Mouse (Mus musculus): ENCODE data around the gene Mab21l3. TPM values are rescaled to one million over a fixed set of nuclear protein-coding genes. Genes with fewer than 3 reads are reported as not detected.

Gene Mab21l3
- polyA plus RNA-seq, 1 experiment from 2014 or later: 0.56 TPM

- no peak overlapping the region for H3K4me2 ChIP-seq (replicated peaks)
Measured at GRCm38 (mm10) chr3:101812341-101812962, 36.3 kb downstream of the Mab21l3 start.

GRCm38 (mm10) chr3:101811931-101812330 lies 36.8 kb downstream of the Mab21l3 start:
- Histone ChIP-seq H3K9me3 (no peaks in the 10 kb centered on the region), H3K4me2 (replicated peaks) (no peak overlapping the region), H3K36me3 (no peaks in the 10 kb centered on the region), H3K4me3 (no peak overlapping the region), H3K27me3 (no peaks in the 10 kb centered on the region), H3K27ac (replicated peaks) (no peak overlapping the region), H3K9ac (replicated peaks) (no peak overlapping the region), H3K4me1 (peaks cover 6% of the 10 kb centered on the region)
- 69% methylated on average over 4 of the region's 4 CpGs for WGBS
- ATAC-seq (replicated peaks): no peak

More at GRCm38 (mm10) chr3:101812341-101812962, 36.3 kb downstream of the Mab21l3 start:
- H3K27ac ChIP-seq (replicated peaks): no peak overlapping the region
- no peaks in the 10 kb centered on the region for H3K27me3 ChIP-seq
- H3K4me1 ChIP-seq: peaks cover under 1% of the 10 kb centered on the region; the same call in 1 of the 2 replicates
- no peak overlapping the region for H3K4me3 ChIP-seq
- H3K9me3 ChIP-seq: no peaks in the 10 kb centered on the region
- H3K36me3 ChIP-seq: no peaks in the 10 kb centered on the region
- 60% methylated on average over 10 of the region's 10 CpGs for WGBS
- ATAC-seq (replicated peaks): peak; percentile 91
- H3K9ac ChIP-seq (replicated peaks): no peak overlapping the region

GRCm38 (mm10) chr3:101807646-101808045 lies 41.1 kb downstream of the Mab21l3 start:
- Histone ChIP-seq H3K9ac (replicated peaks) (no peak overlapping the region), H3K4me2 (replicated peaks) (no peak overlapping the region), H3K4me1 (peaks cover 15% of the 10 kb centered on the region), H3K27ac (replicated peaks) (no peak overlapping the region), H3K4me3 (no peak overlapping the region), H3K36me3 (no peaks in the 10 kb centered on the region), H3K27me3 (no peaks in the 10 kb centered on the region), H3K9me3 (no peaks in the 10 kb centered on the region)
- WGBS: 89% methylated on average over 6 of the region's 6 CpGs
- ATAC-seq (replicated peaks): no peak

- Histone ChIP-seq H3K9ac (replicated peaks) (no peak overlapping the region), H3K4me3 (no peak overlapping the region), H3K36me3 (no peaks in the 10 kb centered on the region), H3K27me3 (no peaks in the 10 kb centered on the region), H3K4me1 (peaks cover 15% of the 10 kb centered on the region), H3K9me3 (no peaks in the 10 kb centered on the region), H3K27ac (replicated peaks) (no peak overlapping the region), H3K4me2 (replicated peaks) (no peak overlapping the region)
- WGBS: 9% methylated on average over 4 of the region's 4 CpGs
- peak; percentile 55 for ATAC-seq (replicated peaks)
Measured at GRCm38 (mm10) chr3:101806941-101807340, 41.8 kb downstream of the Mab21l3 start.

GRCm38 (mm10) chr3:101806149-101806548 lies 42.6 kb downstream of the Mab21l3 start:
- Histone ChIP-seq H3K9me3 (no peaks in the 10 kb centered on the region), H3K4me3 (no peak overlapping the region), H3K4me1 (peaks cover 15% of the 10 kb centered on the region), H3K4me2 (replicated peaks) (0 out of 2 replicates have a peak overlapping the region, but pooled peaks have one; percentile 5), H3K27me3 (no peaks in the 10 kb centered on the region), H3K36me3 (no peaks in the 10 kb centered on the region), H3K9ac (replicated peaks) (no peak overlapping the region), H3K27ac (replicated peaks) (no peak overlapping the region)
- 8% methylated on average over 16 of the region's 16 CpGs for WGBS
- peak; percentile 92 for ATAC-seq (replicated peaks)

- Histone ChIP-seq H3K27ac (replicated peaks) (no peak overlapping the region), H3K36me3 (no peaks in the 10 kb centered on the region), H3K4me3 (no peak overlapping the region), H3K9ac (replicated peaks) (no peak overlapping the region), H3K27me3 (no peaks in the 10 kb centered on the region), H3K9me3 (no peaks in the 10 kb centered on the region), H3K4me2 (replicated peaks) (no peak overlapping the region), H3K4me1 (peaks cover 15% of the 10 kb centered on the region)
- peak; percentile 8 for ATAC-seq (replicated peaks)
- 24% methylated on average over 13 of the region's 13 CpGs for WGBS
Measured at GRCm38 (mm10) chr3:101805562-101806004, 43.2 kb downstream of the Mab21l3 start.

GRCm38 (mm10) chr3:101804971-101805561 lies 43.7 kb downstream of the Mab21l3 start:
- no peak for ATAC-seq (replicated peaks)
- no peaks in the 10 kb centered on the region for H3K9me3 ChIP-seq
- H3K27me3 ChIP-seq: no peaks in the 10 kb centered on the region
- WGBS: 41% methylated on average over 11 of the region's 11 CpGs
- H3K4me1 ChIP-seq: peaks cover 15% of the 10 kb centered on the region
- no peak overlapping the region for H3K27ac ChIP-seq (replicated peaks)
- H3K9ac ChIP-seq (replicated peaks): no peak overlapping the region
- H3K4me2 ChIP-seq (replicated peaks): no peak overlapping the region
- no peaks in the 10 kb centered on the region for H3K36me3 ChIP-seq
- H3K4me3 ChIP-seq: no peak overlapping the region

- Histone ChIP-seq H3K4me1 (peaks cover 15% of the 10 kb centered on the region), H3K9me3 (no peaks in the 10 kb centered on the region), H3K9ac (replicated peaks) (no peak overlapping the region), H3K27ac (replicated peaks) (no peak overlapping the region), H3K4me3 (no peak overlapping the region), H3K27me3 (no peaks in the 10 kb centered on the region), H3K36me3 (no peaks in the 10 kb centered on the region), H3K4me2 (replicated peaks) (no peak overlapping the region)
- 76% methylated on average over 6 of the region's 6 CpGs for WGBS
- no peak for ATAC-seq (replicated peaks)
Measured at GRCm38 (mm10) chr3:101804331-101804730, 44.4 kb downstream of the Mab21l3 start.

- Histone ChIP-seq H3K4me3 (no peak overlapping the region), H3K4me1 (peaks cover 15% of the 10 kb centered on the region), H3K4me2 (replicated peaks) (no peak overlapping the region), H3K27me3 (no peaks in the 10 kb centered on the region), H3K9ac (replicated peaks) (no peak overlapping the region), H3K36me3 (no peaks in the 10 kb centered on the region), H3K27ac (replicated peaks) (no peak overlapping the region), H3K9me3 (no peaks in the 10 kb centered on the region)
- 75% methylated on average over 6 of the region's 6 CpGs for WGBS
- no peak for ATAC-seq (replicated peaks)
Measured at GRCm38 (mm10) chr3:101803764-101804163, 45.0 kb downstream of the Mab21l3 start.

GRCm38 (mm10) chr3:101802746-101803145 lies 46.0 kb downstream of the Mab21l3 start:
- no peak overlapping the region for H3K4me3 ChIP-seq
- no peaks in the 10 kb centered on the region for H3K9me3 ChIP-seq
- no peaks in the 10 kb centered on the region for H3K36me3 ChIP-seq
- H3K4me2 ChIP-seq (replicated peaks): no peak overlapping the region
- H3K9ac ChIP-seq (replicated peaks): no peak overlapping the region
- H3K27ac ChIP-seq (replicated peaks): no peak overlapping the region
- 84% methylated on average over 6 of the region's 6 CpGs for WGBS
- H3K27me3 ChIP-seq: no peaks in the 10 kb centered on the region
- peaks cover 23% of the 10 kb centered on the region for H3K4me1 ChIP-seq
- ATAC-seq (replicated peaks): no peak

- no peak for ATAC-seq (replicated peaks)
- 90% methylated on average over 11 of the region's 11 CpGs for WGBS
Measured at GRCm38 (mm10) chr3:101800596-101801018, 48.2 kb downstream of the Mab21l3 start.

GRCm38 (mm10) chr3:101799852-101800595 lies 48.7 kb downstream of the Mab21l3 start:
- Histone ChIP-seq H3K27me3 (no peaks in the 10 kb centered on the region), H3K9me3 (no peaks in the 10 kb centered on the region), H3K27ac (replicated peaks) (no peak overlapping the region), H3K9ac (replicated peaks) (no peak overlapping the region), H3K36me3 (no peaks in the 10 kb centered on the region), H3K4me3 (no peak overlapping the region), H3K4me2 (replicated peaks) (no peak overlapping the region), H3K4me1 (peaks cover 12% of the 10 kb centered on the region)
- WGBS: 78% methylated on average over 14 of the region's 14 CpGs
- no peak for ATAC-seq (replicated peaks)

More at GRCm38 (mm10) chr3:101800596-101801018, 48.2 kb downstream of the Mab21l3 start:
- Histone ChIP-seq H3K4me1 (peaks cover 10% of the 10 kb centered on the region), H3K36me3 (no peaks in the 10 kb centered on the region), H3K4me2 (replicated peaks) (no peak overlapping the region), H3K27ac (replicated peaks) (no peak overlapping the region), H3K4me3 (no peak overlapping the region), H3K9me3 (no peaks in the 10 kb centered on the region), H3K27me3 (no peaks in the 10 kb centered on the region), H3K9ac (replicated peaks) (no peak overlapping the region)
